Mouse (Mus musculus): ENCODE data around the gene Nt5dc3.

GRCm38 (mm10) chr10:86814292-86815131 lies 35.7 kb downstream of the Nt5dc3 start:
- no peak for TF ChIP-seq CTCF (IDR thresholded peaks at IDR 0.05; ENCODE audit: extremely low read depth, insufficient read depth, low read length)
- no peak for TF ChIP-seq POLR2A (IDR thresholded peaks at IDR 0.05; ENCODE audit: extremely low read depth, insufficient read depth, low read length)
